Mouse (Mus musculus) telencephalon, adult 2 months (tissue): ENCODE measurements at regions not wholly inside any gene's neighbourhood (a gene's known extent, or its start where the extent isn't known, plus 50 kb on each side); places are given as distances from the start of the nearest gene placed in this dataset.
A peak's percentile ranks its signal among the peaks of the same experiment; 100 is the strongest.

ENCODE experiments used
- DNase-seq: peaks from one replicate; pipeline ENCODE4 v3.0.0-alpha.2; 2011; ENCODE audit warnings: low read depth, low spot score

DNA sequence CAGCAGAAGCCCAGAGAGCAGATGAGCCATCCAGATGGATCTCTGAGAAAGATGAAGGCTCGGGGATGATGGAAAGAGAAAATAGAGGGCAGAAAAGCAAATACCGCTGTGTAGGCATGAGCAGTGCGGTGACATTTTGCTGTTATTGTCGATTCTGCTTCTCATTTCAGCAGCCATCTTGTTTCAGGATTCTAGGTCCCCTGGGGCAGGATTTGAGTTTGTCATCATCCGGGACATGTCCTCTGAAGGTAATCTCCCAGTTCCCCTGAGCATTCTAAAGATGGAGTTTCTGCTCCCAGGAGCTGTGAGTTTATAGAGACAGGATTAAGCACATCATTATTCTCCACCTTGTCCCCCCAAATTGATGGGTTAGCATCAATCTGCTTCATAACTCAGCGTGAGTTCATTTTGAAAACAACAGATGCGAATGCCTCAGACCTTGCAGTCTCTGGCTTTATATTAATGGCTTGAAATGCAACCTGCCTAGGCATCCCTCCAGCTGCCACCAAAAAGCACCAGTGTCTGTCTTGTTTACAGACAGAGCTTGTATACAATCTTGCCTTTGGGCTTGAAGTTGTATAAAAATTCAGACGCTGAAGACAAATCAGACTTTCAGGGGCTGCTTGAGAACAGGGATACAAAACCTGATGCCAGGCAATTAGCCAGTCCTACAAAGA is 128.6 kb upstream of the Foxa2 start:
- DNase-seq: no peak

- DNase-seq: no peak
These were observed 133.5 kb upstream of the Foxa2 start for GRCm38 (mm10) chr2:148180245-148180644.

- DNase-seq: no peak
These were observed 134.7 kb upstream of the Foxa2 start for GRCm38 (mm10) chr2:148181518-148181917.

DNA sequence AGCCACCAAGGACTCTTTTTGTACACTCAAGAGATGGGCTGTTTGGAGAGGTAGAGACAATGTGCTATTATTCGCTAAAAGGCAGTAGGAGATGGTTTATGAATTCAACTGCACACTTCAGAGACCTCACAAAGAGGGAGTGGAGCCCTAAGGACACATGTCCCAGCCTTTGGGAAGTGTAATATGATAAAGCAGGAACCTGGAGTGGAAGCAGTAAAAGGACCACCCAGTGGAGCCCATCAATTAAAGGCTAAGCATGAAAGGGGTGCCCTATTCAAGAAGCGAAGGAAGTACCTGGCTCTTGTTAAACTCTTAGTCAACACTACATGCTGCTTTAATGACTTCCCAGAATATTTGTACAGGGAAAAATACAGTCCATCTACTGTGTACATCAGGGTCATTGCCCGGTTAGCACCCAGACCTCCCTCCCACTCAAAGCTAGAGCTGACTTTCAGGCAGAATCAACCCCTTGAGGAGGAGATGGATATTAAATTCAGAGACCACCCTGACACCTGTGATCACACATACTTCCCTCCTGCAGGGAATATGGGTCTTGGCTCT is 135.8 kb upstream of the Foxa2 start:
- no peak for DNase-seq

DNA sequence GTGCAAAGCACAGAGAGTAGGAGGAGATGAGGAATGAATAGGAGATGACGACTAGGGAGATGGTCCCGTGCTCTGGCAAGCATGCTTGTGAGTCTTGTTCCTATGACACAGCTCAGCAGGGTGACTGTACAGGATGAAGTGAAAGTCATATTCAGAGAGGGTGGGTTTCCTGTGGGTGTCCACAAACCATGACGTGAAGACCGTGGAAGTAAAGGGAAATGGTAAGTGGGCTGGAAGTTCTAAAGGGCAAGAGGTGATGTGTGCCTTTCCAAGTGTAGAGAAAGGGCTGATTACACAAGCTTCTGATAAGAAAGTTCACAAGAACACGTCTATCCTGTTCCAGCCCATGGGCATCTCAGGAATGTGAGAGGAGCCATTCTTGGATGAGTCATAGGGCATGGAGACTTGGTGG is 138.0 kb upstream of the Foxa2 start:
- no peak for DNase-seq

GRCm38 (mm10) chr2:148186363-148186991 is 139.7 kb upstream of the Foxa2 start:
- DNase-seq: no peak

- no peak for DNase-seq
These were observed 142.1 kb upstream of the Foxa2 start for GRCm38 (mm10) chr2:148188865-148189264.

DNA sequence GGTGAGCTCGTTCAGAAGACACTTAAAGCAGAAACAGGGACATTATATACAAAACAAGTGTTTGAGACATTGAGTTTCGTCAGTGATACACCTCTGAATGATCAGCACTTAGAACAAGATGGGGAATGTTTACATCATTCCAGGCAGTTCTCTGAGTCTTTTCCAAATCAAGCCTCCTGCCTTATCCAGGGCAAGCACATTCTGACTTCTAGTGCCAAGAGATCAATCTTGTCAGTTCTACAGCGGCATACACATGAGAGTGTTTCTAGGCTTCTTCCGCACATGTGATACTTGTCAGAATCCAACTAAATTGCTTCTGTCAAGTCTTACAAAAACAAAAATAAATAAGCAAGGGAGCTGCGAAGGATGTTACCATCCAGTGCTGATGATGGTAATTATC is 142.5 kb upstream of the Foxa2 start:
- no peak for DNase-seq

DNA sequence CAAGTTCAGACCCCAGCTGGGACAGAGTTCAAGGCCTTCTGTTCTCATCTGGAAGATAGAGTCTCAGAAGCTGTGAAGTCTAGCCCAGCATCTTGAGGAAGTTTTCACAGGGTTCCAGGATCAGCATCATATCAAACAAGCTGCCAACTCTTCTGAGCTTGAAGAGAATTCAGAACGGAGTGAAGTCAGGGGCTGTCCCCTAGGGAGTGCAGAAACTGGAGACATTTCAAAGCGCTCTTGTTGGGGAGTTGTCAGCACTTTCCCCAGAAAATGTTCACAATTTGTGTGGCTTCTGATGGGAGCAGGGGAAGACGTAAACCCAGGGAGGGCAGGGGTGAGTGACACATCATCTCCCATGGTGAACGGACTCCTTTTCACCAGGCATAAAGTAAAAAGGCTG is 146.2 kb upstream of the Foxa2 start:
- DNase-seq: no peak

- no peak for DNase-seq
These were observed 150.7 kb upstream of the Foxa2 start for GRCm38 (mm10) chr2:148197375-148198015.

DNA sequence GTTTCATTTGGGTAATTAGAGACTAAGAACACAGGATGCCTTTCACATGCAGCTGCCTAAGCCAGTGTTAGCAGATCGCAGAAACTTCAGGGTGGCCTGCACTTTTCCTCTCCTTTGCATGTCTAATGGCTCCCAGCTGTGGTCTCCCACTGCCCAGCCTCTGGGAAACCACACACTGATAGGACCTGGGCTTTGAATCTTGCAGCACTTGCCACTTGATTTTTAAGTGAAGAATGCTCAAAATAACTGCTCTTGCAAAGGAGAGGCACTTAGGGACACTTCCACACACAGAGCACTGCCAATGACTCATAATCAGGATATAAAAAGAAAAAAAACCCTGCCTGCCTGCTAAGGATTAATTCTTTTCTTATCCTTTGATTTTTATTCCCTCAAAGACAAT is 159.9 kb upstream of the Foxa2 start:
- DNase-seq: peak; percentile 84

DNA sequence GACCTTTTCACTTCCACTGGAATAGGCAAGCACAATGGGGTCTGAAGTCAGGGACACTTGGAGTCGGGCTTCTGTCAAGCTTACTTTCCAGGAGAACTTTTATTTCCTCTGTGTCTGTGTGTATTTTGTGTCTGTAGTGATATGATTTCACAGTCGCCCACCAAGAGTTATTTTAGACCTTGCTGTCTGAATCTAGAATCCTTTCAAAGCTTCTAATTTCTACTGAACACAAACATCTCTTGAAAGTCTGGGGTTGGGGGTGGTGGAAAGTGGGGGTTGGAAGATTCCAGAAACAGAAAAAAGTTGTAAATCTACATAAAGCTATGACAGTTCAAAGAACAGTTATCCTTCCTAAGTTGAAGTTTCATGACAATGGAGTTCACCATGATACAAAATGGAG is 164.0 kb upstream of the Foxa2 start:
- DNase-seq: peak; percentile 71

GRCm38 (mm10) chr2:148217136-148217535 is 170.4 kb upstream of the Foxa2 start:
- DNase-seq: no peak

- no peak for DNase-seq
These were observed 161.3 kb upstream of the Sstr4 start for GRCm38 (mm10) chr2:148233691-148234300.

DNA sequence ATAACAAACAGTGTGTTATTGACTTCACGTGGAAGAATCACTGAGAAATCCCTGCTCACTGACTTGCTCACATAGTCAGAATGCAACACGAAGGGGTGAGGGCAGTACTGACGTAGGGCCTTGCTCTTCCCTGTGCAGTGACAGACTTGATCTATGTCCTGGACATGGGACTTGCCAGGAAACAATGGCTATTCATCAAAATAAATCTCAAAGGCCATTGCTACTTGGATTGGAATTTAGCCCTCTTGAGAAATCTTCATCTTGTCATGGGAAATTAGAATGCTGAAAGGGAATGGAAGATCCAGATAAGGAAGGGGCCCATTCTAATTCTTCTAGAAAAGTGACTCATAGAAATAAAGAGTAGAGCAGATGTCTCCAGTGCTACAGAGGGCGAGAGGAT is 158.0 kb upstream of the Sstr4 start:
- DNase-seq: no peak

DNA sequence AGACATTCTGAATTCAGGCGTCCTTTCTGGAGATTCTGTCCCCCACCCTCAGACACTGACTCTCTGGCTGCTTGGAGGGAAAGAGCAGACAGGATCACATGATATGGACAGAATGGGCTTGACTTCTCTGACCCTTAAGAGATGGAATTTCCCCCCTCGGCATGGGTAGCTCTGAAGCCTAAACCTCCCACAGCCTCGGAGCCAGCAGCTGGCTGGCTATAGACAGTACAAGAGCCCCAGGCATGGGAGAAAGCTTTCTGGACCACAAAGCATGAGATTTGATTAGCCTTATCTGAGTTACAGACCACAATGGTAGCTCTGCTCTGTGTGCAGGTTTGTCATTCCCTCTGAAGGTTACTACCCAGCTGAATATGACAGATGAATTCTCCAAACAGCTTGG is 156.1 kb upstream of the Sstr4 start:
- no peak for DNase-seq

GRCm38 (mm10) chr2:148242242-148242641 is 152.9 kb upstream of the Sstr4 start:
- no peak for DNase-seq

DNA sequence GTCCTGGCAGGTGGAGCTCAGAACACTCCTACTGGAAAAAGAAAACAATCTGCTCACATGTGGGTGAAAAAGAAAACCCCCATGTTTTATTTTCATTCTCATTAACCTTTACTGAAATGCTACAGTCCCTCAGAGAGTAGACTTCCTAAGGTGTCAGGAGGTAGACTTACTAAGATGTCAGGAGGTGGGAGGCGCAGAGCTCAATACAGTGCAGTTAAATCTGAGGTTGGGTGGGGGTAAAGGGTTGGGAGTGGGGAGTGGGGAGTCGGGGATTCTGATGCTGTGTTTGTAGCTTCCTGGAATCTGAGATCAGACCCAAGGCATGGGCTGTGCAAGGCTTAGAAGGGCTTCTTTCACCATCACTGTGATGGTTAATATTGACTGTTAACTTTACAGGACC is 149.6 kb upstream of the Sstr4 start:
- DNase-seq: no peak

- no peak for DNase-seq
These were observed 144.2 kb upstream of the Sstr4 start for GRCm38 (mm10) chr2:148250902-148251301.

DNA sequence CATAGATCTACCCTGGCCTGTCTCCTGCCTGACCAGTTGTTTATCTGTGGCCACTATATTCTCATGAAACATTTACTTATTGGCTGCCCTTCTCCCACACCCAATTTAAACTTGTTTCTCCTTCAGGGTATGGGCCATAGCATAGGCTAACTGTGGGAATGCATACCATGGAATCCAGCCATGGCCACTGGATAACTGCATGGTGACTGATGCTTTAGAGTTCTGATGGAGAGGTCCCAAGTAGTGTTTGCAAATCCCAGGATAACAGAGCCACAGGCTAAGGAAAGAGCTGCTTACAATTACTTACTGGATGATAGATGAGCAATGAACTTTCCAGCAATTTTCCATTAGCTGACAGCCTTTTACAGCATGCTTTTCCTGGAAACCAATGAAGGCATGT is 139.5 kb upstream of the Sstr4 start:
- no peak for DNase-seq

DNA sequence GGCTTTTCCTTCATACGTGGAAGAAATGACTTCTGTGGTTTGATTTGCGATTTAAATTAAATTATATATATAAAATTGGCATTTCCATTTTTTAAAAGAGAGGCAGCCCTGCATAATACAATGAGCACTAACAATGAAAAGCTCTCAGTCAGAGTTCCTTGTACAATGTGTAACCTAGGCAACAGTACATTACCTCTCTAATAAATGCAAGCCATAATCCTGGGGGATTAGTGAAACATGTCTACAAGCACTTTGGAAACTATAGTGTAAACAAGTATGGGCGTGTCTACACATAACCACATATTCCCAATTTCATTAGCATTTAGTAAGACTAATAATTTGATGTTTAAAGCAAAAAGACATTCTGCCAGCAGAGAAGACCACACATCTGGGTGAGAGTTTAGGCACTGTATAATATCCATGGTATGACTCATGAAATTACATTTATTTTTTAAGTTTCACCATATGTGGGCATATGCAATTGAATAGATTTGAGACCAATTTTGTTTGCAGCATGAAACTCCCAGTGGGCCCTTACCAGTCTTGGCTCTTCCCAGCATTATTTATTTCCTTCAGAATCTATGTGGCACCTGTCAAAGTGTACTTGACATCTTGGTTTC is 130.9 kb upstream of the Sstr4 start:
- DNase-seq: no peak

GRCm38 (mm10) chr2:148279200-148279599 is 115.9 kb upstream of the Sstr4 start:
- DNase-seq: no peak
